Mouse (Mus musculus): ENCODE results near the gene Fkbp2. TPM values are rescaled to one million over a fixed set of nuclear protein-coding genes. Genes with fewer than 3 reads are reported as not detected.
A peak's percentile ranks its signal among the peaks of the same experiment; 100 is the strongest.

Gene Fkbp2
- total and polyA plus RNA-seq, 3 experiments, result 17.6 to 87.0 (median 44.6) TPM

- in situ Hi-C loops (cut with MboI; ENCODE audit: low pct_ligation_motif_present, low pct_unique_long_range_greater_than_20kb, low sequenced_read_pairs), result no loop called here
- peak; percentile 66 for DNase-seq (ENCODE audit: extremely low read depth)
- dilution Hi-C loops (cut with MboI; ENCODE audit: extremely low pct_ligation_motif_present, extremely low pct_unique_long_range_greater_than_20kb, low sequenced_read_pairs), result no loop called here
- Histone ChIP-seq H3K79me2 (replicated peaks; ENCODE audit: control insufficient read depth, extremely low read depth, insufficient read depth, poor library complexity, severe bottlenecking) (peaks cover 29% of the 10 kb centered on the region), H3K4me3 (replicated peaks in 1 of 3; ENCODE audit: low read depth in 2 of 3, low read length in 2 of 3, poor library complexity in 1 of 3) (peak within 1 kb of the TSS; percentile 77 to 87 (median 85)), H3K9me3 (replicated peaks; ENCODE audit: low read length) (no peaks in the 10 kb centered on the region), H3K4me1 (ENCODE audit: control insufficient read depth in 1 of 2, insufficient read depth in 2 of 2) (peaks cover 11 to 50% of the 10 kb centered on the region in 2 experiments), H3K27me3 (replicated peaks) (peaks cover 3% of the 10 kb centered on the region), H3K36me3 (replicated peaks in 1 of 2; ENCODE audit: control insufficient read depth in 1 of 2, insufficient read depth in 1 of 2, low read length in 1 of 2) (peaks cover 14 to 25% of the 10 kb centered on the region in 2 experiments), H3K4me2 (ENCODE audit: insufficient read depth, low read depth, poor library complexity, severe bottlenecking) (peak within 1 kb of the TSS; percentile 75), H3K27ac (ENCODE audit: insufficient read depth, low read depth) (peak within 1 kb of the TSS; percentile 54), H3K9ac (ENCODE audit: insufficient read depth, low read depth) (peak within 1 kb of the TSS; percentile 60)
- TF ChIP-seq MYC (IDR thresholded peaks at IDR 0.05; ENCODE audit: low read depth, low read length) (no peak), TBP (conservative IDR thresholded peaks at IDR 0.05; ENCODE audit: low read depth, low read length) (no peak), TCF12 (IDR thresholded peaks at IDR 0.05; ENCODE audit: low read depth, low read length) (peak; percentile 77), HCFC1 (IDR thresholded peaks at IDR 0.05; ENCODE audit: low read depth, low read length) (peak; percentile 42; the same call in 1 of the 2 replicates), EP300 (IDR thresholded peaks at IDR 0.05; ENCODE audit: low read length) (0 out of 2 replicates have a peak, but pooled peaks have one; percentile 8), SIN3A (IDR thresholded peaks at IDR 0.05; ENCODE audit: low read length) (peak; percentile 72), NRF1 (IDR thresholded peaks at IDR 0.05; ENCODE audit: low read depth, low read length) (0 out of 2 replicates have a peak, but pooled peaks have one; percentile 22), POLR2A (IDR thresholded peaks at IDR 0.05; ENCODE audit: low read depth, low read length) (peak; percentile 20; the same call in 1 of the 2 replicates), ELF1 (IDR thresholded peaks at IDR 0.05; ENCODE audit: low read depth, low read length) (peak; percentile 42), CHD2 (IDR thresholded peaks at IDR 0.05; ENCODE audit: low read length) (peak; percentile 76; the same call in 1 of the 2 replicates), RCOR1 (conservative IDR thresholded peaks at IDR 0.05; ENCODE audit: low read depth, low read length) (no peak), CTCF (conservative IDR thresholded peaks at IDR 0.05 in 1 of 2, IDR thresholded peaks at IDR 0.05 in 1 of 2; ENCODE audit: low read depth in 2 of 2, low read length in 2 of 2) (peak in 1 of 2 experiments; percentile 39; a peak in 2 of 4 replicates), MAZ (IDR thresholded peaks at IDR 0.05; ENCODE audit: low read depth, low read length) (peak; percentile 83; the same call in 1 of the 2 replicates), NELFE (IDR thresholded peaks at IDR 0.05; ENCODE audit: low read depth, low read length) (no peak), UBTF (IDR thresholded peaks at IDR 0.05; ENCODE audit: low read depth, low read length) (no peak; the same call in 1 of the 2 replicates), MXI1 (IDR thresholded peaks at IDR 0.05; ENCODE audit: low read depth, low read length) (peak; percentile 13; the same call in 1 of the 2 replicates), USF1 (IDR thresholded peaks at IDR 0.05; ENCODE audit: low read depth, low read length) (no peak), RAD21 (IDR thresholded peaks at IDR 0.05; ENCODE audit: low read depth, low read length) (no peak), ZKSCAN1 (IDR thresholded peaks at IDR 0.05; ENCODE audit: borderline replicate concordance, low read depth, low read length) (no peak), PAX5 (IDR thresholded peaks at IDR 0.05; ENCODE audit: low read length) (no peak), ETS1 (conservative IDR thresholded peaks at IDR 0.05; ENCODE audit: low read depth, low read length) (0 out of 2 replicates have a peak, but pooled peaks have one; percentile 9)
Measured at GRCm38 (mm10) chr19:6975537-6976521, 4.5 kb downstream of the Fkbp2 start, which contains the start of gene Plcb3. TSS of gene Plcb3 (minus strand) at chr19:6976470.

Data from CH12.LX (cell line).